Mouse (Mus musculus) kidney, adult 9 months (tissue): ENCODE results near the gene Cttn.
A peak's percentile ranks its signal among the peaks of the same experiment; 100 is the strongest.

ENCODE experiments used
- DNase-seq: peaks from one replicate; pipeline ENCODE4 v3.0.0; 2022

The Cttn gene

GRCm38 (mm10) chr7:144470545-144471059 lies at the start of gene Cttn:
Cttn (minus strand) TSS chr7:144471009.
- peak; percentile 94 for DNase-seq

DNA sequence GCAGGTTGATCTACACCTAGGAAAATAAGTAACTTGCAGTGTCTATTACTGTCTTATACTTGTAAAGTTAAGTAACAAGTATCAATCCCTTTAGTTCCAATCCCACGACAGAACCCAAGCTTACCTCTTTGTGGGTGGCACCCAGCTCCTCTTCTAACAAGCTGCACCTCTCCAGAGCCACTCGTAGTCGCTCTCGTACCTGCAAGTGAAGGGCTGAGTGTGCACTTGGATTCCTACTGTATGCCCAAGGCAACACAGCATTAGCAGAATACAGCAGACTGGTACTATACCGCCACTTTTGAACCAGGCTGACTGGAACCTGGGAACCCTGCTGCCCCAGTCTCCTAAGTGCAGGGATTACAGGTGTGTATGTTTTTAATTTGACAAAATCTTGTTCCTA lies 49.0 kb upstream of the Cttn start:
- DNase-seq: no peak

DNA sequence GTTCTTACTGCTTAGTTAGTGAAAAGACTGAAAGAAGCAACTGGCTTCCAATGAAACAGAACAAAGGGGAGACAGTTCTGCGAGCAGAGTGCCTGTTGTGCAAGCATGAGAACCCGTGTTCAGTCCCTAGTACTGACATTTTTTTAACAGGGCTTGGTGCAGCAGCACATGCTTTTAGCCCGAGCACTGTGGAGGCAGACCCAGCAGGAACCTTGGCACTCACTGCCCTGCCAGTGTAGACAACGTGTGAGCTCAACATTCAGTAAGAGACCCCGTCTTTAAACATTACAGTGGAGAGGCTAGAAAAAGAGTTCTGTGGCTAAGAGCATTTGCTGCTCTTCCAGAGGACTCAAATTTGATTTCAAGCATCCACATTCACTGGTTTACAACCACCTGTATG lies 45.9 kb upstream of the Cttn start:
- no peak for DNase-seq

GRCm38 (mm10) chr7:144509090-144509489 lies 38.3 kb upstream of the Cttn start:
- no peak for DNase-seq

- DNase-seq: no peak
These were observed 36.0 kb upstream of the Cttn start for GRCm38 (mm10) chr7:144506807-144507206.

- DNase-seq: no peak
These were observed 33.1 kb upstream of the Cttn start for GRCm38 (mm10) chr7:144503959-144504358.

- no peak for DNase-seq
These were observed 22.1 kb upstream of the Cttn start for GRCm38 (mm10) chr7:144492931-144493330.

DNA sequence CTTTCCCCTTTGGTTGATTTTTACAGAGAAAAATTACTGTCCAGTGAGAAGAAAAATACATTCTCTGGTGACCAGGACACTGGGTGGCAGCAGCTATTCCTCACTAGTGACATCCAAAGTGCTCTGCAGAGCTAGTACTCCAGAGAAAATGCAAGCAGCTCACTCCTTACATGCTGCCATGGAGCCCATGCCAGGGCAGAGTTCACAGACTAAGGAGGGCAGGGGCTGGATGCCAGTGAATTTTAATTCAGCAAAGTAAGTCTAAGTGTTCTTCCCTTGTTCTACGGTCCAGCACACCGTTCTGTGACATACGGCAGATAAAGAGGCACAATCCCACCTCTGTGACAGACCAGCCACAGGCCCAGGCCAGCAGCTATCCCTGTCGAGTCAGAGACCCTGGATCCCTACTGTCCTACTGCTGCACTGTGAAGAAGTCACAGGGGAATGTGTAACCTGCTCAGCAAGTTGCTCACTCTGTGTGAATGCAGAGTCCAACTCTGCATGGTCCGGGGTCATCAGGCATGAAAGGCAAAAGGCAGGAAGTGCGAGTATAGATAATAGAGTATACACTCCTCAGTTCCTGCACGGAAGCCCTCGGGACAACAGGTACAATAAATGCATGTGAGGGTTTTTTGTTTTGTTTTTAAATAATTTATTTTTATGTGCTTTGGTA lies 19.5 kb upstream of the Cttn start:
- DNase-seq: peak; percentile 71

- no peak for DNase-seq
These were observed 18.4 kb upstream of the Cttn start for GRCm38 (mm10) chr7:144489067-144489774.

DNA sequence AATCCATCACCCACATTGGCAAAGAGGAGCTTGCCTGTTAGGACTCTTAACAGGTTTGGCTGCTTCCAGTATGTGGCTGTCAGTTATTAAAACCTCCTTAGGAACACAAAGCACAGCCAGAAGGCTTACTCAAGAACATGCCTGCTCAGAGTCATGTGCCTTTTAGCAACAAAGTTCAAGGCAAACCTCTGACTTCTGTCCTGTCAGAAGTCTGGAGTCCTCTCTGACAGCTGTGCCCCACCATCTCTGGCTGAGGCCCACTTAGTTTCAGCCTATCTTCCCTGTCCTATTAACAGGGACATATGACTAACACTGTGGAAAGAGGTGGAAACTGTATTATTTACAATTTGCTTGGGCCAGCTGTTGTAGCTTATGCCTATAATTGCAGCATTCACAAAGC lies 9.5 kb upstream of the Cttn start:
- DNase-seq: peak; percentile 62

- no peak for DNase-seq
These were observed 8.8 kb upstream of the Cttn start for GRCm38 (mm10) chr7:144479569-144479968.

GRCm38 (mm10) chr7:144475741-144476140 lies 4.9 kb upstream of the Cttn start:
- peak; percentile 91 for DNase-seq

GRCm38 (mm10) chr7:144473486-144473885 lies 2.7 kb upstream of the Cttn start:
- peak; percentile 46 for DNase-seq

DNA sequence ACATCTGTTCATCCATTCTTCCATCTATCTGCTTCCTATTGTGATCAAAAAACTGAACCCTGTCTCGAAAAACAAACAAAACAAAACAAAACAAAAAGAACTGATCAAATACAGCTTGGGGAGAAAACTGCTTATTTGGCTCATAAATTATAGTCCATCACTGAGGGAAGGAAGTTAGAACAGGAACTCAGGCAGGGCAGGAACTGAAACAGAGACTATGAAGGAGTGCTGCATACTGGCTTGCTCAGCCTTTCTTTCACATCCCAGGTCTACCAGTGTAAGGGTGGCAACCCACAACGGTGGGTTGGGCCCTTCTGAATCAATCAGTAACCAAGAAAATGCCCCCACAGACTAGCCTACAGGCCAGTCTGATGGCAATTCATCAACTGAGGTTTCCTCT lies 294 bp upstream of the Cttn start:
- DNase-seq: no peak

DNA sequence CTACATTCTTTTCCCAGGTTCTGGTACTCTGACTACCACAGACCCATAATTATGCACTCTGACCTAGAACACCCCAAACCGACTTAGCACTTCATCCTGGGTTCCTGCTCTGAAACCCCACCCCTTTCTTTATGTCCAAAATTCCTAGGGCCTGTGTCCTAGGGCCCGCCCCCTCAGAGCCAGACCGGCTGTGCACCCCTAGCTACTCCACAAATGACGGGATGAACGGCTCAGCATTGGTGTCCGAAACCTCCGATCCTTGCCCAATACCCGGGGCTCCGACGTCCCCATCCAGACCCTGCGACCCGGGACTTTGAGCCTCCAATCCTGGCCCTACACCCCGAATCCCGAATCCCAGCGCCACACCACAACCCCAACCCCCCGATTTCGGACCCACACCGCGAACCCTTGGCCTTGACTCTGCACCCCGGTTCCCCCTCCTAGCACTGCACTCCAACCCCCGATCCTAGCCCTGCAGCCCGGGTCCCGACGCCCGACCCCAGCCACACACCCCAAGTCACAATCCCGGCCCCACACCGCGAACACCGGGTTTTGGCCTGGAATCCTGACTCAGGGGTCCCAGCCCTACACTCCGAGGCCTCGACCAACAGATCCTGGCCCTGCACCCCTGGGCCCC lies 783 bp downstream of the Cttn start:
- DNase-seq: no peak

DNA sequence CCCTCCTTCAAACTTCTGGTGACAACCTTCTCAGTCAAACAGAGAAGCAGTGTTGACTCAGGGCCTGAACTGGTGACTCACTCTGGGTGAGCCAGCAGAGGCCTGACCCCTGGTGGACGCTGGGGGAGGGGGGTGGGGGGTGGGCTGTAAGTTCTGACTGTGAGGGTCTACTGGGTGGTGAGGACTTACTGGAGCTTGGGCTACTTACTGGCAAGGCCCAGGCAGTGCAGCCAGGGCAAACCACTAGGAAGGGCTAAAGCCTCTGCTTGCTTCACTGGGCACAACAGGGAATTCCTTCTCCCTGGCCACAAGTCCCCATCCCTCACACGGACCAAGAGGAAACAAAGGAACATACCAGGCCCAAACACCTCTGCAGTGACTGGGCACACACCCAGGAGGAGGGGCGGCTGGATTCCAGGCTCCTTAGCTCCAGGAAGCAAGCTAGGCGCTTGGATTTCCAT lies 1.6 kb downstream of the Cttn start:
- DNase-seq: peak; percentile 72

DNA sequence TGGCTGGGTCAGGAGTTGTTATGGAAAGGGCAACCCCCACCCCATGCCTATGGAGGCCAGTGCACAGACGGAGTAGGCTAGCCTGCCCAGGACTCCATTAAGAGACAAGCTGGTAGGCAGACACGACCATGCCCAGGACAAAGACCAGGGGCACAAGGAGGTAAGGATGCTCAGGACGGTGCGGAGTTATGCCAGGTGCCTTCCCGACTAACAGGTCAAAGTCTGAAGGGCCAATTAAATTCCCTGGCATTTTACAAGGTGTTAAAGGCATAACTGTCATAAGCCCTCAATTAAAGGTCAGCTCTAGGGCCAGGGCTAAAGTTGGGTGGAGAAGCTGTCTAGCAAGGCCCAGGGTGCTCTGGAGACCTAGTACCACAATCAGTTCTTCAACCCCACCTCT lies 2.1 kb downstream of the Cttn start:
- DNase-seq: peak; percentile 43

GRCm38 (mm10) chr7:144462577-144462976 lies 8.2 kb downstream of the Cttn start:
- DNase-seq: no peak

DNA sequence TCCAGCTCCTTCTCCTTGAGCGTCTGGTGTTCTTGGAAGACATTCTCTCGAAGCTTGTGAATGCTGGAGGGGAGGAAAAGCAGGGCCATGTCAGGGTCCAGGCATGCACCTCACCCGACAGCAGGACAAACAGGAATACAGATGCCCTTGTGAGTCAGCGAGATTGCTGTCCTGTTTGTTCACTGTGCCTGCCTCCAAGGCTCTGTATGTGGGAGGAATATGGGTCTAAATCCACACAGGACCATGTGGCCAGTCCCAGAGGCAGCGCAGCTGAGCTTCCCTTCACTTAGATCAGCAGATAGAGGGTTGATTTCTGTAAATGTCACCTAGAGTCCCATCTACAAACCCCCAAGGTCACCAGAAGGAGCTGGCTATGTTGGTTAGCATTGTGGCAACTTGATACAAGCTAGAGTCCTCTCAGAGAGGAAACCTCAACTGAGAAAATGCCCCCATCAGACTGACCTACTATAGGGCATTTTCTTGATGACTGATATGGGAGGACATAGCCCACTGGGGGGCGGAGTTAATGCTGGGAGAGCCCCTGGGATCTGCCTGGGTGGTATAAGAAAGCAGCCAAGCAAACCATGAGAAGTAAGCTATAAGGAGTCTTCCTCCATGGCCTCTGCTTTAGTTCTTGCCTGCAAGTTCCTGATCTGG lies 9.4 kb downstream of the Cttn start:
- no peak for DNase-seq

- no peak for DNase-seq
These were observed 11.9 kb downstream of the Cttn start for GRCm38 (mm10) chr7:144458881-144459280.

- DNase-seq: no peak
These were observed 20.1 kb downstream of the Cttn start for GRCm38 (mm10) chr7:144450661-144451060.

DNA sequence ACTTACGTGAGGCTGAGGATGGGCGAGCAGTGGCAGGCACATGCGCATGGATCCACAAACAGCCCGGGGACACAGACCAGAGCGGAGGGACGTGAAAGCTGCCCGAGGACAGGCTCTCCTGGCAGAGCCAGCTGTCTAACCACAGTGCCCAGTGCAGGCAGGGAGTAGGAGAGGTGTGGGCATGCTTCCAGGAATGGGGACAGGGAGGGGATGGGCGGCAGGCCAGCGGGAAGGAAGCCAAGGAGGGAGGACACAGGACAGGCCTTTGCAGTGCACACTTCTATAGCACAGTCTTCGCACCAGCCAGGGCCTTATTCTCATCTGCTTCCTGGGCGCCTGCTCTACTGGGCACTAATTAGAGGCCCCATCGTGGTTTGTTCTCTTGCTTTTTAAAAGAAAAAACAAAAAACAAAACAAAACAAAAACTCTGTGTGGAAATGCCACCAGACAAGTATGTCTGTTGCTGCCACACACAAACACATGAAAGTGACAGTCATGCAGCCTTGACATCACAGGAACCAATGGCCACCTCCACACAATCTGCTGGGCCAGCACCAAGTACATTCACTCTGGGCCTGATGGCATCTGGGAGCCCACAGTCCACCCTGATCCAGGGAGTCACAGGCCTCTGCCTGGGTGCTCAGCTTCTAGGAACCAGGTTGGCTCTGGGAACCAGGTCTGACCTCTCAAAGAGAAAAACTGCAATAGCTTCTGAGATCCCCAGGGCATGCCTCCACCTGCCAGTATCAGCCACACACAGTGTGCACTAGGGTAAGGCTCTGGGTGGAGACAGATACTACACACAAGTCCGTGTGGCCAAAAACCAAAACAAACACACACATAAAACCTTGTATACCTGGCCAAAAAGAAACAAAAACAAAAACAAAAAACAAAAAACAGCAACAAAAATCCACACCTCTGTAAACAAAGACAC lies 20.9 kb downstream of the Cttn start:
- peak; percentile 83 for DNase-seq
